Mouse (Mus musculus) urinary bladder, adult 2 months (tissue): Measurements from ENCODE around the gene Zc3h7a. TPM values are rescaled to one million over a fixed set of nuclear protein-coding genes. Genes with fewer than 3 reads are reported as not detected.
"Not testable (repeated sequence)": the region's sequence is repeated elsewhere in the genome, so short reads cannot be mapped to it uniquely, and the experiment has no call there.

Experiments used
- DNase-seq: peaks from one replicate; pipeline ENCODE4 v3.0.0; 2022; ENCODE audit warnings: low spot score
- polyA plus RNA-seq: library from polyadenylated mRNA; depleted of rRNA; stranded (reverse); fragments of >200 nt; gene quantifications from 2 replicates; pipeline ENCODE4 v1.2.3, GENCODE M21; 2012; rRNA removed

Zc3h7a gene
- polyA plus RNA-seq: 141 and 178 TPM in 2 replicates

- DNase-seq: peak; percentile 85
Measured at GRCm38 (mm10) chr16:11176208-11176883, at the start of gene Zc3h7a. Gene Zc3h7a (minus strand): TSS chr16:11176393.

GRCm38 (mm10) chr16:11217801-11218200 lies 41.6 kb upstream of the Zc3h7a start:
- DNase-seq: no peak

GRCm38 (mm10) chr16:11203600-11204390 lies 27.6 kb upstream of the Zc3h7a start:
- DNase-seq: no peak

GRCm38 (mm10) chr16:11202571-11203554 lies 26.7 kb upstream of the Zc3h7a start, which contains the start of gene Rsl1d1:
Gene Rsl1d1 (minus strand): TSS chr16:11203331.
- DNase-seq: peak; percentile 77

- no peak for DNase-seq
Measured at GRCm38 (mm10) chr16:11201740-11202394, 25.7 kb upstream of the Zc3h7a start.

- no peak for DNase-seq
Measured at GRCm38 (mm10) chr16:11200247-11200646, 24.1 kb upstream of the Zc3h7a start.

- no peak for DNase-seq
Measured at GRCm38 (mm10) chr16:11198467-11198866, 22.3 kb upstream of the Zc3h7a start.

- DNase-seq: no peak
Measured at GRCm38 (mm10) chr16:11197052-11197451, 20.9 kb upstream of the Zc3h7a start.

- no peak for DNase-seq
Measured at GRCm38 (mm10) chr16:11193231-11193630, 17.0 kb upstream of the Zc3h7a start.

GRCm38 (mm10) chr16:11190150-11190549 lies 14.0 kb upstream of the Zc3h7a start:
- DNase-seq: no peak

- no peak for DNase-seq
Measured at GRCm38 (mm10) chr16:11177404-11177803, 1.2 kb upstream of the Zc3h7a start.

GRCm38 (mm10) chr16:11176884-11177244 lies 671 bp upstream of the Zc3h7a start:
- no peak for DNase-seq

GRCm38 (mm10) chr16:11175489-11176207 lies 545 bp downstream of the Zc3h7a start:
- peak; percentile 61 for DNase-seq

- no peak for DNase-seq
Measured at GRCm38 (mm10) chr16:11175100-11175488, 1.1 kb downstream of the Zc3h7a start.

GRCm38 (mm10) chr16:11174671-11175081 lies 1.5 kb downstream of the Zc3h7a start:
- DNase-seq: no peak

- DNase-seq: no peak
Measured at GRCm38 (mm10) chr16:11171679-11172078, 4.5 kb downstream of the Zc3h7a start.

- DNase-seq: no peak
Measured at GRCm38 (mm10) chr16:11166431-11166830, 9.8 kb downstream of the Zc3h7a start.

GRCm38 (mm10) chr16:11164695-11165255 lies 11.4 kb downstream of the Zc3h7a start:
- DNase-seq: no peak

GRCm38 (mm10) chr16:11157721-11158120 lies 18.5 kb downstream of the Zc3h7a start:
- DNase-seq: not testable (repeated sequence)

- no peak for DNase-seq
Measured at GRCm38 (mm10) chr16:11154500-11154899, 21.7 kb downstream of the Zc3h7a start.
